Mouse (Mus musculus) CH12.LX (cell line): ENCODE results near the gene Samd4b. TPM values are rescaled to one million over a fixed set of nuclear protein-coding genes. Genes with fewer than 3 reads are reported as not detected.

ENCODE experiments used
- DNase-seq: peaks from one replicate; pipeline ENCODE4 v3.0.0-alpha.2; 2013; ENCODE audit errors: extremely low read depth
- H3K27ac ChIP-seq: 2 replicates; pipeline ENCODE4 v1.5.1; 2012; ENCODE audit warnings: low read depth, mild to moderate bottlenecking, control low read depth, moderate library complexity; ENCODE audit not compliant: insufficient read depth
- H3K27me3 ChIP-seq: replicated peaks from 2 replicates; pipeline ENCODE3; 2012; ENCODE audit warnings: inconsistent platforms
- H3K36me3 ChIP-seq, 2 experiments: replicated peaks in 1 of 2; 2 replicates each; pipeline versions ENCODE3 to v1.6.1; 2012; ENCODE audit warnings: inconsistent platforms in 1 of 2, low read length in 1 of 2, mild to moderate bottlenecking in 1 of 2, mixed read lengths in 1 of 2, moderate library complexity in 1 of 2; ENCODE audit not compliant: control insufficient read depth in 1 of 2, insufficient read depth in 1 of 2
- H3K4me1 ChIP-seq, 2 experiments: 2 replicates each; pipeline ENCODE4 v1.6.1; 2012; ENCODE audit warnings: inconsistent platforms in 1 of 2, moderate library complexity in 1 of 2; ENCODE audit not compliant: insufficient read depth in 2 of 2, control insufficient read depth in 1 of 2
- H3K4me2 ChIP-seq: 2 replicates; pipeline ENCODE4 v1.6.1; 2012; ENCODE audit warnings: low read depth, mild to moderate bottlenecking, control low read depth; ENCODE audit not compliant: poor library complexity, insufficient read depth, severe bottlenecking
- H3K4me3 ChIP-seq, 3 experiments: fragments of 150-350 bp in 1 of 3; sonication (generic) in 1 of 3; replicated peaks in 1 of 3; 2 replicates each; pipeline versions ENCODE3 to v1.5.1; 2011 to 2012; ENCODE audit warnings: low read depth in 2 of 3, low read length in 2 of 3, mild to moderate bottlenecking in 2 of 3, moderate library complexity in 2 of 3, control low read depth in 1 of 3, improper control_type of control experiment in 1 of 3, inconsistent platforms in 1 of 3, mixed read lengths in 1 of 3; ENCODE audit not compliant: poor library complexity in 1 of 3
- H3K79me2 ChIP-seq: replicated peaks from 2 replicates; pipeline ENCODE4 v1.6.1; 2012; ENCODE audit warnings: mild to moderate bottlenecking, moderate library complexity; ENCODE audit not compliant: control insufficient read depth, poor library complexity, insufficient read depth, severe bottlenecking; ENCODE audit errors: extremely low read depth
- H3K9ac ChIP-seq: 2 replicates; pipeline ENCODE4 v1.6.1; 2012; ENCODE audit warnings: low read depth, mild to moderate bottlenecking, control low read depth, moderate library complexity; ENCODE audit not compliant: insufficient read depth
- H3K9me3 ChIP-seq: replicated peaks from 2 replicates; pipeline ENCODE3; 2012; ENCODE audit warnings: low read length, inconsistent platforms, mixed read lengths
- BHLHE40 ChIP-seq: IDR thresholded peaks from 2 replicates; pipeline ENCODE4 v1.6.1; 2011; ENCODE audit warnings: mild to moderate bottlenecking, low read depth, low read length, improper control_type of control experiment
- CHD1 ChIP-seq: IDR thresholded peaks from 2 replicates; pipeline ENCODE4 v1.6.1; 2012; ENCODE audit warnings: low read depth, low read length, improper control_type of control experiment, inconsistent platforms
- CHD2 ChIP-seq: IDR thresholded peaks from 2 replicates; pipeline ENCODE4 v1.6.1; 2011; ENCODE audit warnings: low read length, improper control_type of control experiment
- CTCF ChIP-seq, 2 experiments: IDR thresholded peaks in 1 of 2; conservative IDR thresholded peaks in 1 of 2; 2 replicates each; pipeline ENCODE4 v1.5.1; 2011 to 2012; ENCODE audit warnings: low read depth in 2 of 2, low read length in 2 of 2, improper control_type of control experiment in 1 of 2, inconsistent platforms in 1 of 2, mild to moderate bottlenecking in 1 of 2, moderate library complexity in 1 of 2
- JUN ChIP-seq: IDR thresholded peaks from 2 replicates; pipeline ENCODE4 v1.6.1; 2011; ENCODE audit warnings: low read depth, mild to moderate bottlenecking, low read length, improper control_type of control experiment, moderate library complexity; ENCODE audit not compliant: insufficient read depth
- JUND ChIP-seq: conservative IDR thresholded peaks from 2 replicates; pipeline ENCODE4 v1.6.1; 2011; ENCODE audit warnings: low read depth, low read length, improper control_type of control experiment
- MAFK ChIP-seq: IDR thresholded peaks from 2 replicates; pipeline ENCODE4 v1.6.1; 2011; ENCODE audit warnings: low read length, improper control_type of control experiment; ENCODE audit not compliant: insufficient replicate concordance
- MEF2A ChIP-seq: IDR thresholded peaks from 2 replicates; pipeline ENCODE4 v1.6.1; 2014; ENCODE audit warnings: low read depth, mild to moderate bottlenecking, inconsistent platforms, low read length, improper control_type of control experiment, borderline replicate concordance
- MYC ChIP-seq: IDR thresholded peaks from 2 replicates; pipeline ENCODE4 v1.6.1; 2011; ENCODE audit warnings: low read depth, mild to moderate bottlenecking, improper control_type of control experiment, low read length
- PAX5 ChIP-seq: IDR thresholded peaks from 2 replicates; pipeline ENCODE4 v1.6.1; 2012; ENCODE audit warnings: low read length, inconsistent platforms, mixed read lengths
- RAD21 ChIP-seq: IDR thresholded peaks from 2 replicates; pipeline ENCODE4 v1.6.1; 2011; ENCODE audit warnings: low read depth, mild to moderate bottlenecking, low read length, improper control_type of control experiment, moderate library complexity
- SIN3A ChIP-seq: IDR thresholded peaks from 2 replicates; pipeline ENCODE4 v1.6.1; 2012; ENCODE audit warnings: low read length, improper control_type of control experiment, inconsistent platforms
- UBTF ChIP-seq: IDR thresholded peaks from 2 replicates; pipeline ENCODE4 v1.6.1; 2012; ENCODE audit warnings: low read depth, mild to moderate bottlenecking, inconsistent platforms, low read length, improper control_type of control experiment, moderate library complexity
- USF2 ChIP-seq: conservative IDR thresholded peaks from 2 replicates; pipeline ENCODE4 v1.6.1; 2011; ENCODE audit warnings: low read depth, low read length, improper control_type of control experiment
- ZC3H11A ChIP-seq: IDR thresholded peaks from 2 replicates; pipeline ENCODE4 v1.6.1; 2012; ENCODE audit warnings: low read depth, mild to moderate bottlenecking, inconsistent platforms, low read length, improper control_type of control experiment
- ZMIZ1 ChIP-seq: IDR thresholded peaks from 2 replicates; pipeline ENCODE4 v1.6.1; 2012; ENCODE audit warnings: low read depth, mild to moderate bottlenecking, inconsistent platforms, low read length, improper control_type of control experiment
- dilution Hi-C: fragments of 300-500 bp; cut with MboI; formaldehyde crosslinking; loops from 2 replicates; pipeline ENCODE4 v1.14.3; 2020; ENCODE audit warnings: low sequenced_read_pairs; ENCODE audit not compliant: extremely low pct_unique_long_range_greater_than_20kb, extremely low pct_ligation_motif_present
- in situ Hi-C: fragments of 300-500 bp; cut with MboI; formaldehyde crosslinking; loops from 3 replicates; pipeline ENCODE4 v1.14.3; 2019; ENCODE audit warnings: low sequenced_read_pairs, low pct_ligation_motif_present, low pct_unique_long_range_greater_than_20kb, mixed read lengths
- polyA plus RNA-seq: library from polyadenylated mRNA; unstranded; fragments of >175 nt; gene quantifications from 2 replicates; pipeline ENCODE4 v1.2.1, GENCODE M21; 2012; ENCODE audit warnings: low read depth; ENCODE audit not compliant: insufficient read length
- total RNA-seq, 2 experiments: library from RNA; depleted of rRNA; stranded (reverse); fragments of 300-350 nt in 1 of 2; fragments of >200 nt in 1 of 2; gene quantifications; 2 replicates each; pipeline ENCODE4 v1.2.3; 2012 to 2014

Samd4b gene
- total and polyA plus RNA-seq, 3 experiments = 3.7 to 24.6 (median 10.0) TPM

- Histone ChIP-seq H3K27me3 (no peaks in the 10 kb centered on the region), H3K9ac (no peak overlapping the region), H3K4me2 (no peak overlapping the region), H3K36me3 (peaks cover 3 to 45% of the 10 kb centered on the region in 2 experiments), H3K27ac (no peak overlapping the region), H3K9me3 (no peaks in the 10 kb centered on the region), H3K4me3 (no peak overlapping the region), H3K79me2 (peaks cover 8% of the 10 kb centered on the region), H3K4me1 (peaks cover 13 to 47% of the 10 kb centered on the region in 2 experiments)
- in situ Hi-C loops = no loop called here
- dilution Hi-C loops = no loop called here
- no peak for TF ChIP-seq JUND
- TF ChIP-seq MYC = no peak
- TF ChIP-seq JUN = no peak
- TF ChIP-seq CHD1 = no peak
- TF ChIP-seq ZC3H11A = no peak
- TF ChIP-seq UBTF = no peak
- DNase-seq = no peak
Measured at GRCm38 (mm10) chr7:28587644-28588043, 10.3 kb downstream of the Samd4b start.

- no peak for DNase-seq
- H3K27ac ChIP-seq = no peak overlapping the region
- in situ Hi-C loops = no loop called here
Measured at GRCm38 (mm10) chr7:28586663-28587411, 11.1 kb downstream of the Samd4b start.

GRCm38 (mm10) chr7:28585001-28585400, 12.9 kb downstream of the Samd4b start:
- Histone ChIP-seq H3K9ac (no peak overlapping the region), H3K79me2 (no peaks in the 10 kb centered on the region; the same call in 1 of the 2 replicates), H3K9me3 (peaks cover 2% of the 10 kb centered on the region), H3K36me3 (peaks cover 3 to 42% of the 10 kb centered on the region in 2 experiments), H3K4me3 (no peak overlapping the region), H3K4me1 (peaks cover 2 to 45% of the 10 kb centered on the region in 2 experiments; a peak in 3 of 4 replicates), H3K27me3 (no peaks in the 10 kb centered on the region), H3K27ac (no peak overlapping the region), H3K4me2 (no peak overlapping the region)
- dilution Hi-C loops = no loop called here
- in situ Hi-C loops = no loop called here
- DNase-seq = no peak
- no peak for TF ChIP-seq CHD2
- TF ChIP-seq BHLHE40 = no peak
- TF ChIP-seq ZMIZ1 = no peak
- TF ChIP-seq MEF2A = no peak

More at GRCm38 (mm10) chr7:28586663-28587411, 11.1 kb downstream of the Samd4b start:
- dilution Hi-C loops = no loop called here
- peaks cover 7 to 45% of the 10 kb centered on the region in 2 experiments for H3K4me1 ChIP-seq
- H3K4me2 ChIP-seq = no peak overlapping the region
- H3K79me2 ChIP-seq = peaks cover 5% of the 10 kb centered on the region
- peaks cover 3 to 41% of the 10 kb centered on the region in 2 experiments for H3K36me3 ChIP-seq
- TF ChIP-seq UBTF (no peak), RAD21 (no peak), BHLHE40 (no peak), CTCF (conservative IDR thresholded peaks at IDR 0.05 in 1 of 2, IDR thresholded peaks at IDR 0.05 in 1 of 2; ENCODE audit: low read depth in 2 of 2, low read length in 2 of 2) (no peak), USF2 (no peak), SIN3A (no peak), PAX5 (no peak), MAFK (no peak)
- TF ChIP-seq, all 38 proteins: peak for 0
- Histone ChIP-seq H3K9ac (no peak overlapping the region), H3K27me3 (no peaks in the 10 kb centered on the region), H3K4me3 (no peak overlapping the region), H3K9me3 (no peaks in the 10 kb centered on the region)
